Mouse (Mus musculus) limb, embryonic 10.5 days (tissue): ENCODE measurements around the gene Rsbn1l. TPM values are rescaled to one million over a fixed set of nuclear protein-coding genes. Genes with fewer than 3 reads are reported as not detected.

Experiments
- DNase-seq: peaks from one replicate; pipeline ENCODE4 v3.0.0-alpha.2; 2017; ENCODE audit warnings: low spot score
- H3K27ac ChIP-seq: fragments of 300-500 bp; sonication (generic); 2 replicates; pipeline ENCODE4 v1.5.1; 2016; ENCODE audit warnings: mild to moderate bottlenecking
- H3K27me3 ChIP-seq: fragments of 300-500 bp; sonication (generic); 2 replicates; pipeline ENCODE4 v1.6.1; 2016; ENCODE audit warnings: low read depth, mild to moderate bottlenecking; ENCODE audit not compliant: poor library complexity, severe bottlenecking
- H3K36me3 ChIP-seq: fragments of 300-500 bp; sonication (generic); 2 replicates; pipeline ENCODE4 v1.6.1; 2016; ENCODE audit warnings: mild to moderate bottlenecking, moderate library complexity
- H3K4me1 ChIP-seq: fragments of 300-500 bp; sonication (generic); 2 replicates; pipeline ENCODE4 v1.6.1; 2016
- H3K4me3 ChIP-seq: fragments of 300-500 bp; sonication (generic); 2 replicates; pipeline ENCODE4 v1.5.1; 2016; ENCODE audit warnings: mild to moderate bottlenecking, moderate library complexity
- H3K9me3 ChIP-seq: fragments of 300-500 bp; sonication (generic); replicated peaks from 2 replicates; pipeline ENCODE4 v1.6.1; 2016; ENCODE audit warnings: mild to moderate bottlenecking
- WGBS: fragments of 180-500 bp; shearing (Covaris S2); methylation state at CpG from one replicate; pipeline ENCODE4 v1.1.7; 2016; 5-methylcytosine and 5-hydroxymethylcytosine counted together
- polyA plus RNA-seq: library from polyadenylated mRNA; unstranded; fragments of >200 nt; fragmentation: Nextera tagmentation; extraction: Ambion mirVana; gene quantifications from 2 replicates; pipeline ENCODE4 v1.2.1, GENCODE M21; 2016

Gene Rsbn1l
- 4.5 and 4.9 TPM in 2 replicates for polyA plus RNA-seq

DNA sequence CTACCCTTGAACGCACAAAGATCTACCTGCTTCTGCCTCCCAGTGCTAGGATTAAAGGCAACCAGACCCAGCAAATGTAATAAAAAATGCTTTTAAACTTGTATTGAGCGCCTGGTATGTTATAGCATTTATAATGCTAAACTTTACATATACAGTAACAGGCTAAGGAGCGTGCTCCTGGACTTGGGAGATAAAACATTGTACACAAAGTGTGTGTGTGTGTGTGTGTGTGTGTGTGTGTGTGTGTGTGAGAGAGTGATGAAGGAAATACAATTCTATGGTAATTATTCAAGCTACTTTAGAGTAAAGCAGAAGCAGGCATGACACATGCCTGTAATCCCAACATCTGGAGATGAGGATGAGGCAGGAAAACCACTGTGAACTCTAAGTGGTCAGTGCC, at the start of gene Rsbn1l:
Rsbn1l (minus strand) TSS at position 101 of the 400 bp plus-strand sequence.
- 95% methylated on average over 3 of the region's 3 CpGs for WGBS
- Histone ChIP-seq H3K36me3 (peaks cover 13% of the 10 kb centered on the region), H3K27me3 (no peaks in the 10 kb centered on the region), H3K27ac (no peak within 1 kb of the TSS), H3K9me3 (no peaks in the 10 kb centered on the region; the same call in 1 of the 2 replicates), H3K4me3 (no peak within 1 kb of the TSS), H3K4me1 (0 out of 2 replicates have a peak, but pooled peaks cover 4% of the 10 kb centered on the region)
- DNase-seq, result no peak

DNA sequence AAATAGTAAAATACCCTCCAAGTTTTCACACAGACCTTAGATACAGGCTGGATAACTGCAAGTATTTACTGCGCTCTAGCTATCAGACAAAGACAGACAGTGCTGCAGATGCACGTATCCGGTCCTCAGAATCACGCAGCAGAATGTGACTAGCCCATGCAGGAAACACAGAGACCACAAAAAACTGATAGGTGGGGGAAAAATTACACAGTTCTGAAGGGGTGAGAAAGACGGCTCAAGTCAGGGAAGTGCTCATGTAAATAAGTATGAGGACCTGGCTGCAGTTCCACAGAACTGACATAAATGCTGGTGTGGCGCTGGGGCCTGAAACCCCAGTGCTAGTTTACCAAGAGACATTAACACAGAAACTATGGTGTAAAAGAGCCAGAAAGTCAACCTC, 46.5 kb upstream of the Rsbn1l start:
- Histone ChIP-seq H3K4me3 (no peak overlapping the region), H3K27me3 (no peaks in the 10 kb centered on the region), H3K27ac (no peak overlapping the region), H3K36me3 (peaks cover 86% of the 10 kb centered on the region), H3K9me3 (no peaks in the 10 kb centered on the region), H3K4me1 (peaks cover 7% of the 10 kb centered on the region)
- no peak for DNase-seq
- WGBS, result 94% methylated on average over 6 of the region's 6 CpGs

DNA sequence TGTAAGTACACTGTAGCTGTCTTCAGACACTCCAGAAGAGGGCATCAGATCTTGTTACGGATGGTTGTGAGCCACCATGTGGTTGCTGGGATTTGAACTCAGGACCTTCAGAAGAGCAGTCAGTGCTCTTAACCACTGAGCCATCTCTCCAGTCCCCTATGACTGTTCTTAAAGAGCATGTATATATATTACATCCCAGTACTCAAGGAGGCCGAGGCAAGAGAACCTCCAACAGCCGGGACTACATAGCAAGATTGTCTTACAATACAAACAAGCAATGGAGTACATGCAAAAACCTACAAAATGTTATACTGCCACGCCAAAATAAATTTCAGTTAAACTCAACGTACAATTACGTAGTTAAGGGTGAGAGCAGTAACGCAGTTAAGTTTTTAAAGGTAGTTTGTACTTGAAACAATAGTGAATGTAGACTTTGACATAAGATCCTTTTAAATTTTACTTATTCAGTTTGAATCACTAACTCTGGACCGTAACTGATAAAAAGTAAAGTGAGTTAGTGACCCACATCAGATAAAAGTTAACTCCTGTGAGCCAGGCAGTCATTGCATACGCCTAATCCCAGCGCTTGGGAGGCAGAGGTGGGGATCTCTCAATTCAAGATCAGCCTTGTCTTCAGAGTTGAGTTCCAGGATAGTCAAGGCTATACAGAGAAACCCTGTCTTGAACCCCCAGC, 45.6 kb upstream of the Rsbn1l start:
- DNase-seq, result no peak
- no peak overlapping the region for H3K27ac ChIP-seq
- H3K4me3 ChIP-seq, result no peak overlapping the region
- H3K4me1 ChIP-seq, result no peaks in the 10 kb centered on the region
- peaks cover 91% of the 10 kb centered on the region for H3K36me3 ChIP-seq
- no peaks in the 10 kb centered on the region for H3K9me3 ChIP-seq
- 96% methylated on average over 10 of the region's 10 CpGs for WGBS
- no peaks in the 10 kb centered on the region for H3K27me3 ChIP-seq

DNA sequence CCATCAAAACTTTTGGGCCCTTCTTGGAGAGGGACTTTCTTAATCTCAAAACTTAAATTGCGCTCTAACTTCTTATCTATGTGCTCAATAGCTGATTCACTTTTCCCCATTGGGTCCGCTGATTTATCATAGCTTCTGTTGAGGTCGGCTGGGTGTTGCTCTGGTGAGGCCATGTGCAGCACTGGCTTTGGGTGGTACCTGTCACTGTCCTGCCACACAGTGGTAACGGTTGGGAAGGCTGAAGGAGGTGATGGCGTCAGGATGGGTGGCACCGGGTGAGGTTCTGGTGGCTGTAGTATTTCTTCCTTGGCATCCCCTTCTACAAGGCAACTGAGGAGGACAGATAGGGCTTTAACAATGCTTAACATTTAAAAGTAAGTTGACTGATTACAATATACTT, 42.2 kb upstream of the Rsbn1l start:
- Histone ChIP-seq H3K4me1 (no peaks in the 10 kb centered on the region), H3K27ac (no peak overlapping the region), H3K9me3 (no peaks in the 10 kb centered on the region), H3K36me3 (peaks cover 96% of the 10 kb centered on the region), H3K27me3 (no peaks in the 10 kb centered on the region), H3K4me3 (no peak overlapping the region)
- 91% methylated on average over 6 of the region's 6 CpGs for WGBS
- no peak for DNase-seq

DNA sequence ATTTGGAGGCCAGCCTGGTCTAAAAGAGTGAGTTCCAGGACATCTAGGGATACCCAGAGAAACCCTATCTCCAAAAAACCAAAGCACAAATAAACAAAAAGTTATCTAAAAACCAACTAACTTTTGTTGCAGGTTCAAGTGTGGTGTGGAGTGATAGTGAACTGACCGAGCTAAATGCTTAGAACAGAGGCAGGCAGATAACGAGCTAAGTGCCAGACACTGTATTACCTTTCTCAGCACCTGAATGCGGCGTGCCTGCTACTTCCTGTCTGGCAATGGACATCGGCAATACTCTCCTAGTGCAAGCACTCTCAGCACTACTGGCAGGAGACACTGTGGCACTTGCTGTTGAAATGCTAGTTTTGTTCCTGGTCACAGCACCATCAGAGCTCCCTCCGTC, 41.4 kb upstream of the Rsbn1l start:
- Histone ChIP-seq H3K27ac (no peak overlapping the region), H3K4me3 (no peak overlapping the region), H3K4me1 (no peaks in the 10 kb centered on the region), H3K27me3 (no peaks in the 10 kb centered on the region), H3K36me3 (peaks cover 96% of the 10 kb centered on the region), H3K9me3 (no peaks in the 10 kb centered on the region)
- no peak for DNase-seq
- WGBS, result 97% methylated on average over 6 of the region's 6 CpGs

DNA sequence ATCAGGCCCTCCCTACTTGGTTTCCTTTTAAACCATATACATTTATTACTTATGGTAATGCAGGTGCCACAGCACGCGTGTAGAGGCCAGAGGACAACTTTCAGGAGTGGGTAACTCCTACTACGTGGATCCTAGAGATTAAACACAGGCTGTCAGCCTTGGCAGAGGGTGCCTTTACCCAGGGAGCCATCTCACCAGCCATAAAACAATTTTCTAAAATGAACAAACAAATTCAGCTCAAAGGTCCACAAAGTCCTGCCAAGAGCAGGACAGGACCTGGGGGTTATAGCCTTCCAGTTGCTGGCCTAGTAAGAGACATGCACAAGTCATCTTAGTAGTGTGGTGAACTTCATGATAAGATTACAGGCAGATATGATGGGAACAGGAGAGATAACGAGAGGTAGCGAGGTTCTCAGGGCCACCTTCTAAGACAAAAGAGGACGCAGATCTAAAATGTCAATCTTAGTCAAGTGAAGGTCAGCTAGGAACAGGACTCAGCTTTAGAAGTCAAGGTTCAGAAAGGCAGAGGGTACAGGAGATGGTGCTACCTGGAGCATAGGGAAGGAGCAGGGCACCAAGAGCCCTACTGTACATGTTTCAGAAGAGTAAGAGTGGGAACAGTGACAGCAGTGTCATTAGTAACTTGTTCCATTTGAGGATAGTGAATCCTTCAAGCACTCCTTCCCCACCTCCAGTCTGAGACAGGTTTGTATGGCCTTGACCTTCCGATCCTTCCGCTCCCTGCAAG, 34.0 kb upstream of the Rsbn1l start:
- no peak overlapping the region for H3K4me3 ChIP-seq
- 96% methylated on average over 8 of the region's 8 CpGs for WGBS
- no peak overlapping the region for H3K27ac ChIP-seq
- H3K4me1 ChIP-seq, result no peaks in the 10 kb centered on the region
- H3K27me3 ChIP-seq, result no peaks in the 10 kb centered on the region
- H3K36me3 ChIP-seq, result peaks cover 97% of the 10 kb centered on the region
- DNase-seq, result no peak
- no peaks in the 10 kb centered on the region for H3K9me3 ChIP-seq

DNA sequence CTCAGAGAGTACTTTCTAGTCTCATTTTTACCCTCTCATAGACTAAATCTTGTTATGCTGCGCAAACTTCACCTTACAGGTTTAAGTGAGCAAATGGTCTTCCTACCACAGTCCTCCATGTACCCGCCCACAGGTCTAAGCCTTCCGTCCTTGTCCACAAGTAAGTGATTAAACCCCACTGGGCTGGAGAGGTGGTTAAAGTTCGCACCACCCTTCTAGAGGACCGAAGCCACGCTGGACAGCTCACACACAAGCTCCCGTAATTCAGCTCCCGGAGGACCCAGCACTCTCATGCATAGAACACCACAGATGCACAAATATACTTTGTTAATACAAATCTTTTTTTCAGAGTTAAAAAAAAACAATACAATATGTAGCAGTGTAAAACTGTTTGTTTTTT, 30.1 kb upstream of the Rsbn1l start:
- H3K27ac ChIP-seq, result no peak overlapping the region
- H3K9me3 ChIP-seq, result no peaks in the 10 kb centered on the region
- no peak for DNase-seq
- H3K4me3 ChIP-seq, result no peak overlapping the region
- peaks cover 71% of the 10 kb centered on the region for H3K36me3 ChIP-seq
- H3K4me1 ChIP-seq, result no peaks in the 10 kb centered on the region
- WGBS, result 92% methylated on average over 8 of the region's 8 CpGs
- no peaks in the 10 kb centered on the region for H3K27me3 ChIP-seq

DNA sequence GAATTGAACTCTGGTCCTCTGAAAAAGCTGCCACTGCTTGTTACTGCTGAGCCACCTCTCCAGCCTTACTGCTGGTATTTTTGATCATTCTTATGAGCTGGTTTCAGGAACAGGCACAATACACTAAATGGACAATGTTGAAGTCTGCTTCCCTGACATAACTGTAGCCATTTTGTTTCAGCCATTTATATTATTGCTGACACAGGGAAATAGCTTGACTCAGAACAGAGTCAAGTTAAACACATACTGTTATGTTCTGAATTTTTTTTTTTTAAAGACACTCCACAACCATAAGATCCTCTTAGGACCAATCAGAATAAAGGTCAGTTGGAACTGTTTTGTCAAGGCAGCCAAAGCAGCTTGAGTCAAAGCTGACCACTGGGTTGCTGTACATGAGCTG, 27.3 kb upstream of the Rsbn1l start:
- DNase-seq, result no peak
- Histone ChIP-seq H3K4me1 (no peaks in the 10 kb centered on the region), H3K36me3 (peaks cover 43% of the 10 kb centered on the region), H3K4me3 (no peak overlapping the region), H3K27me3 (no peaks in the 10 kb centered on the region), H3K27ac (no peak overlapping the region), H3K9me3 (no peaks in the 10 kb centered on the region)

DNA sequence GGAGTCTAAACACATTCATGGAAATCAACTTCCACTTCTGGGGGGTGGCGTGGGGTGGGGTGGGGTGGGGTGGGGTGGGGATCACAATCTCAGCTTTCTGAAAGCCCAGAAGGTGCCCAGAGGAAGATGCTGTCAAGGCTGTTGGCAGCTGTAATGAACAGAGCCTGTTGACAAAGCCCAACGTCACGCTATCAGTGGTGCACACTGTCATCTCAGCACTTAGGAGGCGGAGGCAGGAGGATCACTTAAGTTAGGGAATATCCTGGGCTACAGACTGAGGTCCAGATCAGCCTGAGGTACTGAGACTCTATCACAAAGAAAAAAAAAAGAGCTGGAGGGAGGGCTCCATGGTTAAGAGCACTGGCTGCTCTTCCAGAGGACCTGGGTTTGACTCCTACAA, 18.5 kb upstream of the Rsbn1l start:
- Histone ChIP-seq H3K27me3 (no peaks in the 10 kb centered on the region), H3K27ac (no peak overlapping the region; the same call in 1 of the 2 replicates), H3K36me3 (no peaks in the 10 kb centered on the region), H3K4me3 (no peak overlapping the region), H3K4me1 (peaks cover 8% of the 10 kb centered on the region), H3K9me3 (no peaks in the 10 kb centered on the region)
- no peak for DNase-seq
- 83% methylated on average over 4 of the region's 4 CpGs for WGBS

DNA sequence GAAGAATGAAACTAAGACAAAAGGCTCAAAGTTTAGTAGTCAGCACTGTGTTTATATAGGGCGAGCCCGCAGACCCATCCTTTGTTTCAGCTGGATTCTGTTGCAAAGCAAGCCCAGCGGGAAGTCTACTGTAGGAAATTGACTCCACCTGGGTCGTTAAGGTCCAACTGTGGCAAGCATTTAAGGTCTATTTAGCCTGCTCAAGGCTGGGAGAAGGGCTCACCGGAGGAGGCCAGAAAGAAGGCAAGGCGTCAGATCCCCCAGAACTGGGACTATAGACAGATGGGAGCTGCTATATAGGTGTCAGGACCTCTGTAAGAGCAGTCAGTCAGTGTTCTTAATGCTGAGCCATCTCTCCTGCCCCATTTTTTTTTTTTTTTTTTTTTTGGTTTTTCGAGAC, 17.8 kb upstream of the Rsbn1l start:
- H3K36me3 ChIP-seq, result no peaks in the 10 kb centered on the region
- H3K4me3 ChIP-seq, result no peak overlapping the region
- peak overlapping the region; percentile 42; the same call in 1 of the 2 replicates for H3K27ac ChIP-seq
- peaks cover 9% of the 10 kb centered on the region for H3K4me1 ChIP-seq
- no peaks in the 10 kb centered on the region for H3K9me3 ChIP-seq
- no peaks in the 10 kb centered on the region for H3K27me3 ChIP-seq
- DNase-seq, result peak; percentile 44
- WGBS, result 27% methylated on average over 7 of the region's 7 CpGs

DNA sequence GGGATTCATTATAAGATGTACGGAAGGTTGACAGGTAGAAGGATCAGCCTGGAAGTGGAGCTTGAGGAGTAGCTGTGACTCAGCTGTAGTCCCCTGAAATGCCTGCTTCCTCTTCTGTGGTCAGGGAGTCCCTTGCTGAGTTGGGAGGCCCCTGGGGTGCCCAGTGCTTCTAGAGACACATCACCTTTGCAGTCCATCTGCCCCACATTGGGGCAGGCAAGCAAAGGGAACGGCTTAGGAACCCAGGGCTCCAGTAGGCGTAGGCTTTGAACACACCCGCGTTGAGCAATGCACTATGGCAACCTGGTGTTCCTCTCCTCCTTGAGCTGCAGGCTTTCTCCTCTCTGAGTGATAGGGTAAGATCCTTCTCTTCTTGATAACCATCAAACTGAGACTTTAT, 16.9 kb upstream of the Rsbn1l start:
- 70% methylated on average over 5 of the region's 5 CpGs for WGBS
- Histone ChIP-seq H3K4me3 (no peak overlapping the region), H3K4me1 (peaks cover 11% of the 10 kb centered on the region), H3K36me3 (no peaks in the 10 kb centered on the region), H3K9me3 (no peaks in the 10 kb centered on the region), H3K27ac (no peak overlapping the region), H3K27me3 (no peaks in the 10 kb centered on the region)
- DNase-seq, result no peak

DNA sequence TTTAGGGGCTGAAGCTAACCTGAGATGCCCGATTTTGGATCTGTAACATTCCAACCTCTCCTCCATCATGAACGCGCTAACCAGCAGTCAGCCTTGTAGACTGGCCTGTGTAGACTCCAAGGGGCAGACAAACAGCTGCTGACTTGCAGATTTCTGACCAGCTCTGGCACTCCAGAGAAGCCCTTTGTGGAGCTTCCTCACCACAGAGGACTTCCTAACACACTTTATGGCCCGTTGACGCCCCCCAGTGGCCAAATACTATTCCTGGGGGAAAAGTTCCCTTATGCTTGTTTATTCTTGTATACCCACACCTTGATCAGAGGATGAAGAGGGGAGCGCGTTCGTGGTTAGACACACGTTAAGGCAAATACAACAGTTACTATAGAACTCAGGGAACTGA, 12.8 kb upstream of the Rsbn1l start:
- DNase-seq, result peak; percentile 41

DNA sequence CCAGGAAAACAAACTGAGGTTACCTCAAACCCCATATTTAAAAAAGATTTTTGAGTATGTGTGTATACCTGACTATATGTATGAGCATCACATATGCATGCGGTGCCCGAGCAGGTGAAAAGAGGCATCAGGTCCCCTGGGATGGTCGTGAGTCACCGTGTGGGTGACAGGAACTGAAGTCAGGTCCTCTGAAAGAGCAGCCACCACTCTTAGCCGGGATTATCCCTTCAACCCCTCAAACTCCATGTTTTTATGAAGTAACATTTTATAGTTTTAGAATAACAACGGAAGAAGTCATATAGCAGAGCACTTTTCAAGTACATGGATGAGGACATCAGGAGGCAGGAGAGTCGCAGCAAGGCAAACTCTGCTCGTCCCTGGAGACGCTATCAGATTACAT, 12.3 kb upstream of the Rsbn1l start:
- Histone ChIP-seq H3K4me1 (peaks cover 4% of the 10 kb centered on the region), H3K27me3 (no peaks in the 10 kb centered on the region), H3K27ac (no peak overlapping the region), H3K4me3 (no peak overlapping the region), H3K36me3 (no peaks in the 10 kb centered on the region), H3K9me3 (no peaks in the 10 kb centered on the region)
- WGBS, result 69% methylated on average over 9 of the region's 9 CpGs
- no peak for DNase-seq

More for the DNA sequence above, 12.8 kb upstream of the Rsbn1l start:
- Histone ChIP-seq H3K27me3 (no peaks in the 10 kb centered on the region), H3K36me3 (no peaks in the 10 kb centered on the region), H3K4me3 (no peak overlapping the region), H3K4me1 (peaks cover 9% of the 10 kb centered on the region), H3K27ac (no peak overlapping the region), H3K9me3 (no peaks in the 10 kb centered on the region)
- WGBS, result 65% methylated on average over 9 of the region's 9 CpGs
